Mouse (Mus musculus) liver, adult 2 months (tissue): Measurements from ENCODE around the gene Azi2.

Experiments used
- CTCF ChIP-seq: fragments of 200-500 bp; IDR thresholded peaks from 2 replicates; pipeline ENCODE4 v1.5.1; 2011; ENCODE audit warnings: low read depth, low read length, control low read depth
- POLR2A ChIP-seq: fragments of 200-500 bp; IDR thresholded peaks from 2 replicates; pipeline ENCODE4 v1.6.1; 2011; ENCODE audit warnings: low read length, control low read depth; ENCODE audit not compliant: insufficient read depth; ENCODE audit errors: extremely low read depth

DNA sequence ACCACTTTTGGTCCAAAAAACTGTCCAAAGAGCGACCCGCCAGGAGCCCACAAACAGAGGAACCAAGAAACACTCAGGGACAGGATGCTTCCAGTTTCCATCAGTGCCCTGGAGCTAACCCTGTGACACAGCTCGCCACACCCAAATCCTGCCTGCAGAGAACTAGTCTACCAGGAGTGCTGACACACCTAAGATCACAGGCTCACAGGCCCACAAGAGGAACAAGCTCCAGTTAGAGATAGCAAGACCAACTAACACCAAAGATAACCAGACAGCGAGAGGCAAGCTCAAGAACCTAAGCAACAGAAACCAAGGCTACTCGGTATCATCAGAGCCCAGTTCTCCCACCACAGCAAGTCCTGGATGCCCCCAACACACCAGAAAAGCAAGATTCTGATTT lies 43.7 kb upstream of the Azi2 start:
- no peak for TF ChIP-seq CTCF
- TF ChIP-seq POLR2A = no peak
